Mouse (Mus musculus): Measurements from ENCODE around the gene Por.

The Por gene

GRCm38 (mm10) chr5:135669741-135670275 lies at the start of gene Por:
Gene Por (plus strand): TSS chr5:135670033.
- DNase-seq (ENCODE audit: low read depth) = peak; percentile 66

- DNase-seq (ENCODE audit: low read depth) = no peak
Measured at GRCm38 (mm10) chr5:135620526-135620925, 49.3 kb upstream of the Por start.

GRCm38 (mm10) chr5:135621725-135622124 lies 48.1 kb upstream of the Por start:
- peak; percentile 84 for DNase-seq (ENCODE audit: low read depth)

- no peak for DNase-seq (ENCODE audit: low read depth)
Measured at GRCm38 (mm10) chr5:135623006-135623563, 46.7 kb upstream of the Por start.

- no peak for DNase-seq (ENCODE audit: low read depth)
Measured at GRCm38 (mm10) chr5:135628916-135629315, 40.9 kb upstream of the Por start.

- DNase-seq (ENCODE audit: low read depth) = no peak
Measured at GRCm38 (mm10) chr5:135629401-135629800, 40.4 kb upstream of the Por start.

- peak; percentile 80 for DNase-seq (ENCODE audit: low read depth)
Measured at GRCm38 (mm10) chr5:135630598-135630997, 39.2 kb upstream of the Por start.

- DNase-seq (ENCODE audit: low read depth) = peak; percentile 100
Measured at GRCm38 (mm10) chr5:135632117-135632796, 37.6 kb upstream of the Por start, which contains the start of gene Rhbdd2. Gene Rhbdd2 (plus strand): TSS chr5:135632618.

GRCm38 (mm10) chr5:135632797-135633144 lies 37.1 kb upstream of the Por start:
- no peak for DNase-seq (ENCODE audit: low read depth)

GRCm38 (mm10) chr5:135639760-135640458 lies 29.9 kb upstream of the Por start:
- DNase-seq (ENCODE audit: low read depth) = no peak

- no peak for DNase-seq (ENCODE audit: low read depth)
Measured at GRCm38 (mm10) chr5:135640459-135640789, 29.4 kb upstream of the Por start.

GRCm38 (mm10) chr5:135641028-135641427 lies 28.8 kb upstream of the Por start:
- DNase-seq (ENCODE audit: low read depth) = no peak

- no peak for DNase-seq (ENCODE audit: low read depth)
Measured at GRCm38 (mm10) chr5:135642686-135643551, 26.9 kb upstream of the Por start.

GRCm38 (mm10) chr5:135643552-135643842 lies 26.3 kb upstream of the Por start:
- no peak for DNase-seq (ENCODE audit: low read depth)

GRCm38 (mm10) chr5:135643869-135644268 lies 26.0 kb upstream of the Por start:
- DNase-seq (ENCODE audit: low read depth) = no peak

GRCm38 (mm10) chr5:135645330-135645729 lies 24.5 kb upstream of the Por start:
- DNase-seq (ENCODE audit: low read depth) = no peak

- no peak for DNase-seq (ENCODE audit: low read depth)
Measured at GRCm38 (mm10) chr5:135646038-135646437, 23.8 kb upstream of the Por start.

- DNase-seq (ENCODE audit: low read depth) = peak; percentile 53
Measured at GRCm38 (mm10) chr5:135648461-135649308, 21.1 kb upstream of the Por start.

GRCm38 (mm10) chr5:135649309-135649633 lies 20.6 kb upstream of the Por start:
- no peak for DNase-seq (ENCODE audit: low read depth)

- no peak for DNase-seq (ENCODE audit: low read depth)
Measured at GRCm38 (mm10) chr5:135651536-135651935, 18.3 kb upstream of the Por start.

- DNase-seq (ENCODE audit: low read depth) = no peak
Measured at GRCm38 (mm10) chr5:135653209-135653608, 16.6 kb upstream of the Por start.

GRCm38 (mm10) chr5:135656046-135656445 lies 13.8 kb upstream of the Por start:
- no peak for DNase-seq (ENCODE audit: low read depth)
